ENCODE assay signal across 13 mouse cellular contexts in the genomic region with DNA sequence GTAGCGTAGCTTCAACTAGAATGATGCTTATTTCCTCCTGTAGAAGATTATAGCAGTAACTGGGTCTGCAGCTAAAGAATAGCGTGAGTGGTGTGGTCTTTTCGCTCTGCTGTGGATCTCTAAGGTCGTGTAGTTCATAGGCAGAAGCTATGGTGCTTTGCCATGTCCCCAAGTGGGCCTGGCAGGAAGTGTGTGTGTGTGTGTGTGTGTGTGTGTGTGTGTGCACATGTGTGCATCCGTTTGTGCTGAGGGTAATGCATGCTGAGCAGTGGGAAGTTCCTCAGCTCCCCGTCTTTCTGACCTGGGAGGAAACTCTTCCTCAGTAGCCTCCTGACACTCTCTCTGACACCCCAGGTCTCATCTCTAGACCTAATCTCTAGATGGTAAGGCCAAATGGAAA.
A peak's percentile ranks its signal among the peaks of the same experiment; 100 is the strongest.
DNase-seq lines count a peak whose midpoint lies in the region; ATAC-seq and TF ChIP-seq lines count a peak whose summit lies in the region.
"Had no signal": no experiment of that assay in that cellular context is flagged by ENCODE, and none has a peak within 500 bp of the region (broad histone marks: within the 10 kb centered on the region; RNA-seq: fewer than 3 reads in every experiment).

No protein-coding gene starts in this region.

- peaks cover 41% of the 10 kb centered on the region for H3K4me1 ChIP-seq in cerebellum, adult 2 months (ENCODE audit: control insufficient read depth, insufficient read depth, low read length)
- peaks cover 9% of the 10 kb centered on the region for H3K4me1 ChIP-seq in lung, adult 2 months (ENCODE audit: control insufficient read depth, insufficient read depth, low read length)
- no peaks in the 10 kb centered on the region for H3K4me1 ChIP-seq in midbrain, embryonic 15.5 days

- no peaks in the 10 kb centered on the region for H3K9me3 ChIP-seq in midbrain, embryonic 15.5 days

- no peak for ATAC-seq in midbrain, embryonic 15.5 days (replicated peaks)
- ATAC-seq: forebrain, postnatal 0 days; hindbrain, postnatal 0 days; liver, postnatal 0 days had no signal

- DNase-seq in cerebellum, adult 2 months = no peak
- DNase-seq in cerebellum, postnatal 10 days = no peak
- DNase-seq in lung, postnatal 14 days = peak; percentile 35
- no peak for DNase-seq in lung, adult 2 months
- peak; percentile 69 for DNase-seq in naive thymus-derived CD4-positive, alpha-beta T cell, adult 2 months (ENCODE audit: low read depth)
- peak; percentile 67 to 74 for DNase-seq in thymus, postnatal 36 days
- no peak for DNase-seq in cerebellum, adult 9-10 months
- DNase-seq: cerebellum, adult 11-12 months; forebrain, postnatal 0 days; gastrocnemius, postnatal 36 days; liver, postnatal 0 days had no signal

- 83% methylated on average over 6 of the region's 6 CpGs for WGBS in cerebellum, adult 2 months
- WGBS in lung, adult 2 months = 65% methylated on average over 6 of the region's 6 CpGs
- 89% methylated on average over 6 of the region's 6 CpGs for WGBS in midbrain, embryonic 15.5 days

- H3K27me3 ChIP-seq in cerebellum, adult 2 months (ENCODE audit: control insufficient read depth, insufficient read depth, low read length) = no peaks in the 10 kb centered on the region
- no peaks in the 10 kb centered on the region for H3K27me3 ChIP-seq in midbrain, embryonic 15.5 days (replicated peaks)

- no peak for TF ChIP-seq POLR2A in cerebellum, adult 2 months (IDR thresholded peaks at IDR 0.05; ENCODE audit: borderline replicate concordance, insufficient read depth, low read length)
- no peak for TF ChIP-seq POLR2A in lung, adult 2 months (IDR thresholded peaks at IDR 0.05; ENCODE audit: borderline replicate concordance, extremely low read depth, low read depth, low read length)

- no peak overlapping the region for H3K4me3 ChIP-seq in cerebellum, adult 2 months (replicated peaks; ENCODE audit: insufficient read depth, low read depth, low read length)
- no peak overlapping the region for H3K4me3 ChIP-seq in lung, adult 2 months (replicated peaks; ENCODE audit: extremely low read depth, low read depth, low read length)
- no peak overlapping the region for H3K4me3 ChIP-seq in midbrain, embryonic 15.5 days

- peak overlapping the region; percentile 28; the same call in 1 of the 2 replicates for H3K27ac ChIP-seq in cerebellum, adult 2 months (ENCODE audit: insufficient read depth, low read length)
- no peak overlapping the region for H3K27ac ChIP-seq in midbrain, embryonic 15.5 days
- H3K27ac ChIP-seq: hindbrain, postnatal 0 days had no signal

- H3K9ac ChIP-seq in midbrain, embryonic 15.5 days = no peak overlapping the region
- H3K9ac ChIP-seq: forebrain, postnatal 0 days; liver, postnatal 0 days had no signal

- no peak for TF ChIP-seq CTCF in cerebellum, adult 2 months (IDR thresholded peaks at IDR 0.05; ENCODE audit: borderline replicate concordance, insufficient read depth, low read depth, low read length)
- no peak for TF ChIP-seq CTCF in lung, adult 2 months (IDR thresholded peaks at IDR 0.05; ENCODE audit: insufficient read depth, low read length)

- H3K36me3 ChIP-seq in midbrain, embryonic 15.5 days (replicated peaks) = no peaks in the 10 kb centered on the region

- no peak overlapping the region for H3K4me2 ChIP-seq in midbrain, embryonic 15.5 days

Comparison
In these comparisons a context has a peak if more than half of its experiments do, and no peak if none do; other contexts are left out.
1. DNase-seq: peak in lung, postnatal 14 days (single experiment), naive thymus-derived CD4-positive, alpha-beta T cell, adult 2 months (single experiment) and thymus, postnatal 36 days (2 of 2); none in cerebellum, adult 2 months (0 of 2), cerebellum, postnatal 10 days (0 of 2), lung, adult 2 months (single experiment) and cerebellum, adult 9-10 months (single experiment).